Mouse (Mus musculus) thymus, postnatal 36 days (tissue): ENCODE measurements around the gene Ado.

Source experiments
- DNase-seq, 2 experiments: peaks; one replicate each; pipeline ENCODE4 v3.0.0; 2022; ENCODE audit warnings: mixed read lengths in 2 of 2

The Ado gene

GRCm38 (mm10) chr10:67535972-67536371 lies 12.8 kb downstream of the Ado start:
- peak; percentile 75 to 78 for DNase-seq

GRCm38 (mm10) chr10:67535256-67535655 lies 13.5 kb downstream of the Ado start, which contains the start of gene Egr2:
TSS of gene Egr2 (plus strand) at chr10:67535475.
- DNase-seq = peak; percentile 69 to 77

GRCm38 (mm10) chr10:67529769-67530168 lies 19.0 kb downstream of the Ado start:
- no peak for DNase-seq

- no peak for DNase-seq
Observed at GRCm38 (mm10) chr10:67526435-67526834, 22.3 kb downstream of the Ado start.

GRCm38 (mm10) chr10:67524694-67525093 lies 24.1 kb downstream of the Ado start:
- no peak for DNase-seq

- DNase-seq = no peak
Observed at GRCm38 (mm10) chr10:67524130-67524529, 24.6 kb downstream of the Ado start.

- DNase-seq = no peak
Observed at GRCm38 (mm10) chr10:67518733-67519132, 30.0 kb downstream of the Ado start.

GRCm38 (mm10) chr10:67512871-67513270 lies 35.9 kb downstream of the Ado start:
- DNase-seq = no peak

- no peak for DNase-seq
Observed at GRCm38 (mm10) chr10:67512211-67512610, 36.5 kb downstream of the Ado start.

GRCm38 (mm10) chr10:67505248-67505647 lies 43.5 kb downstream of the Ado start:
- no peak for DNase-seq

GRCm38 (mm10) chr10:67504046-67504445 lies 44.7 kb downstream of the Ado start:
- no peak for DNase-seq

GRCm38 (mm10) chr10:67503320-67503995 lies 45.3 kb downstream of the Ado start:
- DNase-seq = peak; percentile 75 to 84

- DNase-seq = no peak
Observed at GRCm38 (mm10) chr10:67497951-67498350, 50.8 kb downstream of the Ado start.

- DNase-seq = no peak
Observed at GRCm38 (mm10) chr10:67497144-67497892, 51.4 kb downstream of the Ado start.
